Mouse (Mus musculus): ENCODE results near the gene Krtap1-3. TPM values are rescaled to one million over a fixed set of nuclear protein-coding genes. Genes with fewer than 3 reads are reported as not detected.
"Not testable (repeated sequence)": the region's sequence is repeated elsewhere in the genome, so short reads cannot be mapped to it uniquely, and the experiment has no call there.

The Krtap1-3 gene
- polyA plus RNA-seq (2015; fragmentation: Nextera tagmentation; extraction: Ambion mirVana): not detected in 2 replicates

DNA sequence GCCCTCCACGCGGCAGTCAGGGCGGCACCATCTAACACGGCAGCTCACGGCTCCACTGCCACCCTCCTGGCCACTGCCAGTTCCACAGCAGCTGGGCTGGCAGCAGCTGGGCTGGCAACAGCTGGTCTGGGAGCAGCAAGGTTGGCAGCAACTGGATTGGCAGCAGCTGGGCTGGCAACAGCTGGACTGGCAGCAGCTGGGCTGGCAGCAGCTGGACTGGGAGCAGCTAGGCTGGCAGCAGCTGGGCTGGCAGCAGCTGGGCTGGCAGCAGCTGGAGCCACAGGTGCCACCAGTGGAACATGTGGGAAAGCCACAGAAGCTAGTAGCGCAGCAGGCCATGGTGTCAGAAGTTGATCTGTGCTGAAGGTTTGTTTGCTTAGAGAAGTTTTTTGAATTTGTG is at the start of gene Krtap1-3:
Krtap1-3 (minus strand) TSS at position 359 of the 400 bp plus-strand sequence.
- 90% methylated on average over 6 of the region's 6 CpGs for whole genome bisulfite sequencing
- Histone ChIP-seq H3K4me3 (replicated peaks) (no peak within 1 kb of the TSS), H3K4me2 (replicated peaks) (no peak within 1 kb of the TSS), H3K9me3 (no peaks in the 10 kb centered on the region), H3K36me3 (no peaks in the 10 kb centered on the region), H3K27ac (no peak within 1 kb of the TSS), H3K4me1 (replicated peaks) (no peaks in the 10 kb centered on the region), H3K27me3 (replicated peaks) (no peaks in the 10 kb centered on the region), H3K9ac (no peak within 1 kb of the TSS)
- ATAC-seq: no peak

DNA sequence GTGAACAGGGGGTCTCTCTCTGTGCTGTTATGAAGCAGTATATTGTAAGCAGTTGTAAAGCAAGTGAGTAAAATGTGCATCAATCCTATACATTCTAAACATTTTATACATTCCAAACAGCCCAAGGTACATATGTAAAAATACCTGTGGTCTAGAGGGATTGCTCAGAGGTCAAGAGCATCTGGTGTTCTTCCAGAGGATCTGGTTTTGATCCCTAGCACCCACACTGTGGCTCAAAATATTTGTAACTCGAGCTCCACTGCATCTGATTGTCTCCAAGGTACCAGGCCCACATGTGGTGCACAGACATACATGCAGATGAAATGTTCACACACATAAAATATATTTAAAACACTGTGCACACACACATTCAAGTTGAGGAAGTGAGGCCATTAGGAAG is 49.8 kb upstream of the Krtap1-3 start:
- Histone ChIP-seq H3K27me3 (replicated peaks) (no peaks in the 10 kb centered on the region), H3K4me3 (replicated peaks) (no peak overlapping the region), H3K4me1 (replicated peaks) (no peaks in the 10 kb centered on the region), H3K36me3 (no peaks in the 10 kb centered on the region), H3K9ac (no peak overlapping the region), H3K4me2 (replicated peaks) (no peak overlapping the region), H3K27ac (no peak overlapping the region), H3K9me3 (no peaks in the 10 kb centered on the region)
- WGBS: 28% methylated on average over 1 of the region's 1 CpGs
- no peak for ATAC-seq

- 71% methylated on average over 1 of the region's 1 CpGs for WGBS
- Histone ChIP-seq H3K27me3 (replicated peaks) (no peaks in the 10 kb centered on the region), H3K36me3 (no peaks in the 10 kb centered on the region), H3K9ac (no peak overlapping the region), H3K4me2 (replicated peaks) (no peak overlapping the region), H3K4me1 (replicated peaks) (no peaks in the 10 kb centered on the region), H3K27ac (no peak overlapping the region), H3K9me3 (no peaks in the 10 kb centered on the region), H3K4me3 (replicated peaks) (no peak overlapping the region)
- ATAC-seq: no peak
These were observed 45.9 kb upstream of the Krtap1-3 start for GRCm38 (mm10) chr11:99637086-99637485.

DNA sequence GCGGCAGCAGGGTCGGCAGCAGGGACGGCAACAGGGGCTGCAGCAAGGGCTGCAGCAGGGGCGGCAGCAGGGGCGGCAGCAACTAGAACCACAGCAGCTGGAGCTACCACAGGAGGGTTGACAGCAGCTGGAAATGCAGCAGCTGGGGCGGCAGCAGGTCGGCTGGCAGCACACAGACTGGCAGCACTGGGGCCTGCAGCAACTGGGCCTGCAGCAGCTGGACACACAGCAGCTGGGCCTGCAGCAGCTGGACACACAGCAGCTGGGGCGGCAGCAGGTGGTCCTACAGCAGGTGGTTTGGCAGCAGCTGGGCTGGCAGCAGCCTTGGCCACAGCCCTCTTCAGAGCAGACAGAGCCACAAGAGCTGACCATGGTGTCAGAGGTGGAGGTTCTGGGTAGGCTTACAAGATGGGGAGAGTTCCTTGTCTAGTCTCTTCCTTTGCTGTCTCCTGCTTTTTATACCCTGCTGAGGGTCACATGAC is 43.6 kb upstream of the Krtap1-3 start, which contains the start of gene Krtap4-2:
Krtap4-2 (minus strand) TSS at position 432 of the 482 bp plus-strand sequence.
- Histone ChIP-seq H3K4me3 (replicated peaks) (no peak within 1 kb of the TSS), H3K27me3 (replicated peaks) (no peaks in the 10 kb centered on the region), H3K4me1 (replicated peaks) (no peaks in the 10 kb centered on the region), H3K9me3 (no peaks in the 10 kb centered on the region), H3K9ac (no peak within 1 kb of the TSS), H3K36me3 (no peaks in the 10 kb centered on the region), H3K27ac (no peak within 1 kb of the TSS), H3K4me2 (replicated peaks) (no peak within 1 kb of the TSS)
- ATAC-seq: no peak
- WGBS: 33% methylated on average over 8 of the region's 8 CpGs

DNA sequence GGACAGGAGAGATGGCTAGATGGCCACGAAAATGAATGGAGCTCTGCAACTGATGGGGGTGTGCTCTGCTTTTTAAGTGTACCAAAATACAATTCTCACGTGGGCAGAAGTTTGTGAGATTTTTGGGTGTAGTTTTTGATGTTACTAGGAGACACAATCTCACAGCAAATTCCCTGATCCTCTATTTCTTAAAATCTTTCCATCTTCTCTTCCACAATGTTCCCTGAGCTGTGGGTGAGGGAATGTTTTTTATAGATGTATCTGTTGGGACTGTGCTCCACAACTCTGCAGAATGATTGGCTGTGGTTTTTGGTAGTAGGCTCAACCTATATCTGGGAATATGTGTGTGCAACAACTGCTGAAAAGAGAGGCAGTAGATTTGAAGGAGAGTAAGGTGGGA is 42.2 kb upstream of the Krtap1-3 start:
- ATAC-seq: no peak
- H3K4me1 ChIP-seq (replicated peaks): no peaks in the 10 kb centered on the region
- H3K9ac ChIP-seq: no peak overlapping the region
- WGBS: 62% methylated on average over 2 of the region's 2 CpGs
- no peak overlapping the region for H3K4me2 ChIP-seq (replicated peaks)
- H3K36me3 ChIP-seq: no peaks in the 10 kb centered on the region
- H3K27ac ChIP-seq: no peak overlapping the region
- no peaks in the 10 kb centered on the region for H3K9me3 ChIP-seq
- H3K27me3 ChIP-seq (replicated peaks): no peaks in the 10 kb centered on the region
- no peak overlapping the region for H3K4me3 ChIP-seq (replicated peaks)

- Histone ChIP-seq H3K9ac (no peak overlapping the region), H3K27me3 (replicated peaks) (no peaks in the 10 kb centered on the region), H3K36me3 (no peaks in the 10 kb centered on the region), H3K4me2 (replicated peaks) (no peak overlapping the region), H3K4me1 (replicated peaks) (no peaks in the 10 kb centered on the region), H3K4me3 (replicated peaks) (no peak overlapping the region), H3K9me3 (no peaks in the 10 kb centered on the region), H3K27ac (no peak overlapping the region)
- no peak for ATAC-seq
- 62% methylated on average over 3 of the region's 3 CpGs for WGBS
These were observed 39.8 kb upstream of the Krtap1-3 start for GRCm38 (mm10) chr11:99630890-99631289.

- no peak within 1 kb of the TSS for H3K4me2 ChIP-seq (replicated peaks)
- H3K4me3 ChIP-seq (replicated peaks): no peak within 1 kb of the TSS
- H3K9me3 ChIP-seq: no peaks in the 10 kb centered on the region
- ATAC-seq: no peak
- H3K9ac ChIP-seq: no peak within 1 kb of the TSS
- 83% methylated on average over 4 of the region's 4 CpGs for WGBS
- H3K4me1 ChIP-seq (replicated peaks): no peaks in the 10 kb centered on the region
- H3K27ac ChIP-seq: no peak within 1 kb of the TSS
- no peaks in the 10 kb centered on the region for H3K36me3 ChIP-seq
- H3K27me3 ChIP-seq (replicated peaks): no peaks in the 10 kb centered on the region
These were observed 37.0 kb upstream of the Krtap1-3 start, which contains the start of gene Krtap4-1 for GRCm38 (mm10) chr11:99628138-99628537. Gene Krtap4-1, minus strand, starts transcription at chr11:99628238.

DNA sequence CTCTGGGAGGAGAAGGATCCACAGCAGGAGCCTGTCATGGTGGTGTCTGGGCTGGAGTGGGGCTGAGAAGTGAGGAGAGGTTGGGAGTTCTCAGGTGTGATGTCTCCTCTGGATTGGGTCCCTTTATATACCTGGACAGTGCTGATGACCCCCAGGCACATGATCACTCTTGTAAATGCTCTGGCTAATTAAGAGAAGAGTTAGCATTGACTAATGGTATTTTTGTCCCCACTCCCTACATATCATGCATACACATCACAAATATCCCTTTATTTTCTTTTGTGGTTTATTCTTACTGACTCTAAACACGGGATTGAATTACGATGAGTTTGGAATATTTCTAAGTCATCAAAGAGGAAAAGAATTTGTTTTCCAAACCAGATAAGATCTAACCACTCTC is 29.2 kb upstream of the Krtap1-3 start, which contains the start of gene Gm11562:
Gm11562 (minus strand) TSS at position 101 of the 400 bp plus-strand sequence.
- H3K9ac ChIP-seq: no peak within 1 kb of the TSS
- no peaks in the 10 kb centered on the region for H3K9me3 ChIP-seq
- no peaks in the 10 kb centered on the region for H3K36me3 ChIP-seq
- no peak within 1 kb of the TSS for H3K27ac ChIP-seq
- WGBS: 74% methylated on average over 2 of the region's 2 CpGs
- no peak within 1 kb of the TSS for H3K4me2 ChIP-seq (replicated peaks)
- H3K4me1 ChIP-seq (replicated peaks): no peaks in the 10 kb centered on the region
- no peak for ATAC-seq
- no peaks in the 10 kb centered on the region for H3K27me3 ChIP-seq (replicated peaks)
- no peak within 1 kb of the TSS for H3K4me3 ChIP-seq (replicated peaks)

GRCm38 (mm10) chr11:99614796-99615363 is 23.7 kb upstream of the Krtap1-3 start, which contains the start of gene Krtap2-4:
Gene Krtap2-4, minus strand, starts transcription at chr11:99614846.
- H3K9ac ChIP-seq: no peak within 1 kb of the TSS
- H3K4me2 ChIP-seq (replicated peaks): no peak within 1 kb of the TSS
- no peak within 1 kb of the TSS for H3K4me3 ChIP-seq (replicated peaks)
- no peak within 1 kb of the TSS for H3K27ac ChIP-seq
- H3K9me3 ChIP-seq: no peaks in the 10 kb centered on the region
- H3K4me1 ChIP-seq (replicated peaks): no peaks in the 10 kb centered on the region
- 68% methylated on average over 3 of the region's 3 CpGs for WGBS
- peak; percentile 62; the same call in 1 of the 2 replicates for ATAC-seq
- H3K27me3 ChIP-seq (replicated peaks): no peaks in the 10 kb centered on the region
- no peaks in the 10 kb centered on the region for H3K36me3 ChIP-seq

DNA sequence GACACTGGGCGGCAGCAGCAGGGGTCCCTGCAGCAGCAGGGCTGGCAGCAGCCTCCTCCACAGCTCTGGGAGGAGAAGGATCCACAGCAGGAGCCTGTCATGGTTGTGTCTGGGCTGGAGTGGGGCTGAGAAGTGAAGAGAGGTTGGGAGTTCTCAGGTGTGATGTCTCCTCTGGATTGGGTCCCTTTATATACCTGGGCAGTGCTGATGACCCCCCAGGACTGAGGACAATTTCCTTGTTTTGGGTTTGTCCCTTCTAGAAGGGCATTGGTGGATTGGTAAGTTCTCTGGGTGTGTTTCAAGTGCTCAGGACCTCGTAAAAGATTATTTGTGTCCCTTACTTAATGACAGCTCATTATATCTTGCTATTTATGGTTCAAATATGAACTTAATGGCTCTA is 18.9 kb upstream of the Krtap1-3 start, which contains the start of gene Gm11937:
Gm11937 (minus strand) TSS at position 101 of the 400 bp plus-strand sequence.
- H3K4me2 ChIP-seq (replicated peaks); H3K9me3 ChIP-seq; H3K9ac ChIP-seq; H3K4me3 ChIP-seq (replicated peaks); ATAC-seq; H3K36me3 ChIP-seq; H3K27ac ChIP-seq; H3K27me3 ChIP-seq (replicated peaks); H3K4me1 ChIP-seq (replicated peaks): not testable (repeated sequence)
- WGBS: 45% methylated on average over 1 of the region's 2 CpGs

- 71% methylated on average over 1 of the region's 1 CpGs for WGBS
- no peaks in the 10 kb centered on the region for H3K4me1 ChIP-seq (replicated peaks)
- H3K27me3 ChIP-seq (replicated peaks): no peaks in the 10 kb centered on the region
- no peaks in the 10 kb centered on the region for H3K9me3 ChIP-seq
- no peak overlapping the region for H3K9ac ChIP-seq
- no peak overlapping the region for H3K4me3 ChIP-seq (replicated peaks)
- no peak overlapping the region for H3K27ac ChIP-seq
- H3K36me3 ChIP-seq: no peaks in the 10 kb centered on the region
- ATAC-seq: no peak
- H3K4me2 ChIP-seq (replicated peaks): no peak overlapping the region
These were observed 18.0 kb upstream of the Krtap1-3 start for GRCm38 (mm10) chr11:99609126-99609525.

DNA sequence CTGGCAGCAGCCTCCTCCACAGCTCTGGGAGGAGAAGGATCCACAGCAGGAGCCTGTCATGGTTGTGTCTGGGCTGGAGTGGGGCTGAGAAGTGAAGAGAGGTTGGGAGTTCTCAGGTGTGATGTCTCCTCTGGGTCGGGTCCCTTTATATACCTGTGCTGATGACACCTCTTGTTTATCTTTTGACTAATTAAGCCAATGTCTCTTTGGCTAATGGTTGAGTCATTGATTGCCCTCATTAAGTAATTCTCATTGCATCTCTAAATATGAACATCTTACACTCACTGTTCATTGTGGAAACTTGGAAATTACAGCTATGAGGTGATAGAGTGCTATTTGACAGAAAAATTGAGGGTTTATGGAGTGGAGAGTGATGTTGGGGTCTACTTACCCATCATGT is 12.1 kb upstream of the Krtap1-3 start, which contains the start of gene Gm11938:
Gm11938 (minus strand) TSS at position 101 of the 400 bp plus-strand sequence.
- not testable (repeated sequence) for H3K9me3 ChIP-seq; H3K27ac ChIP-seq; H3K4me1 ChIP-seq (replicated peaks); H3K27me3 ChIP-seq (replicated peaks); H3K9ac ChIP-seq; H3K36me3 ChIP-seq; H3K4me2 ChIP-seq (replicated peaks); ATAC-seq; H3K4me3 ChIP-seq (replicated peaks)
- WGBS: 42% methylated on average over 1 of the region's 1 CpGs

- not testable (repeated sequence) for H3K4me1 ChIP-seq (replicated peaks); H3K27me3 ChIP-seq (replicated peaks); H3K9me3 ChIP-seq; ATAC-seq; H3K36me3 ChIP-seq; H3K4me2 ChIP-seq (replicated peaks); H3K27ac ChIP-seq; H3K4me3 ChIP-seq (replicated peaks); H3K9ac ChIP-seq
- 77% methylated on average over 6 of the region's 6 CpGs for WGBS
These were observed 6.6 kb upstream of the Krtap1-3 start, which contains the start of gene Krtap9-3 for GRCm38 (mm10) chr11:99597742-99598141. Gene Krtap9-3, minus strand, starts transcription at chr11:99598105.

All from intestine, embryonic 15.5 days (tissue).